Mouse (Mus musculus) left cerebral cortex, adult 11 months (tissue): ENCODE results near the gene Ino80d.

ENCODE experiments used
- DNase-seq: peaks from one replicate; pipeline ENCODE4 v3.0.0; 2022; ENCODE audit warnings: low spot score

Gene Ino80d

GRCm38 (mm10) chr1:62911426-62911825 is 203.0 kb downstream of the Ino80d start:
- no peak for DNase-seq

- DNase-seq = no peak
Observed at GRCm38 (mm10) chr1:62909126-62909525, 205.3 kb downstream of the Ino80d start.

GRCm38 (mm10) chr1:62908508-62908907 is 206.0 kb downstream of the Ino80d start:
- peak; percentile 57 for DNase-seq
